Mouse (Mus musculus): Measurements from ENCODE around the gene Rasgef1b. TPM values are rescaled to one million over a fixed set of nuclear protein-coding genes. Genes with fewer than 3 reads are reported as not detected.

The Rasgef1b gene
- polyA plus RNA-seq, 1 experiment from 2014 or later = 12.0 TPM

DNA sequence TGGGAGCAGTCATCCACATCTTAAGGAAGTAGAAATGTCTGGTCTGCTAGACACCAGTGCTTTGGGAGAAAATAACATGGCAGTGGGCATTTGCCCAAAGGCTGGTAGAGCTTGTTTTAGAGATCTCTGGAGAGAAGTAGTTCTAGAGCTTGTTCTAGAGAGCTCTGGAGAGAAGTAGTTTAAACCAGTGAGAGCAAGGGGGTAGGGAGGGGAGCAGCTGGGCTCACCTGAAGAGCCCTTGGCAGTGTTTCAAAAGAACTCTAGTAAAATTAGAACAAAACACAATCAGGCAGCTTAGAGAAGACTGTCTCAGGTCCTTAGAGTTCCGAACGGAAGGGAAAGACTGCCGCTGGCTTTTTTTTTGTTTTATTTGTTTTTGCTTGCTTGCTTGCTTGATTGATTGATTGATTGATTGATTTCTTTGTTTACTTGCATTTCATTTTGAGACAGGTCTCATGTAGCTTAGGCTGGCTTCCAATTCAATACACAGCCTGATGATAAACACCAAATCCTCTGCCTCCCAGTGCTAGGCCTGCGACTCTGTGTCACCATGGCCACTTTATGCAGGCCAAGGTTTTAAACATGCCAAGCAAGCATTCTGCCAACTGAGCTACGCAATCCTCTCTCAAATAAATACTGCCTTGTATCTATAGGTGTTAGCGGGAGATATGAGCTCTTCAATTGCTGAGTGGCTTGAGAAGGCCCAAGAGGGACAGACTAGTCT is 466.5 kb downstream of the Rasgef1b start:
- Histone ChIP-seq H3K9me3 (no peaks in the 10 kb centered on the region), H3K4me3 (replicated peaks) (no peak overlapping the region), H3K4me1 (no peaks in the 10 kb centered on the region), H3K27me3 (replicated peaks) (no peaks in the 10 kb centered on the region), H3K27ac (no peak overlapping the region), H3K36me3 (no peaks in the 10 kb centered on the region), H3K9ac (no peak overlapping the region), H3K4me2 (no peak overlapping the region)
- 68% methylated on average over 6 of the region's 6 CpGs for WGBS
- no peak for ATAC-seq (ENCODE audit: insufficient read depth, low FRiP score, low read depth)

DNA sequence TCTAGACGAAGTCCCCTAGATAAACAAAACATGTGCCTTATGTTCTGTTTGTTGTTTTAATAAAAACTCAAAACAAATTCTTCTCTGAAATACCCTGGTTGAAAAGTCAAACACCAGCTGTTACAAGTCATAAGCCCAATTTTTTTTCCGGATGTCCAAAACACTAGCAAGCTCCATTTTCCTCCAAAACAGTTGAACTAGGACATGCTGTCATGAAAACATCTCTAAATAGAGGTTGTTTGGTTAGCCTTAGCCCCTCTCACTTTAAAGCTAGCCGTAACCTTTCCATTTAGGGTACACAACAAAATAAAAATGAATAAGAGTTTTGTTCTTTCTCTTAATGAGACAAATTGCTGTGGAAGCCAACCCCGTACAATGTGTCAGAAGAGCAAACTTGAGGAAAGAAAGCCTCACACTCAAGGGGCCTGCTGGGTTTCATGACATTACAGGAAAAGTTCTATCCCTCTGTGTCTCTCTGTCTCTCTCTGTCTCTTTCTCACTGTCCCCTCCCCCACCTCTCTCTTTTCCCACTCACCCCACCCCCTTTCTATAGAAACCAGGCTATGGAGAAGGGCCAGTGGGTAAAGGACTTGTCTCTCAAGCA is 467.6 kb downstream of the Rasgef1b start:
- no peaks in the 10 kb centered on the region for H3K27me3 ChIP-seq (replicated peaks)
- no peak for ATAC-seq (ENCODE audit: insufficient read depth, low FRiP score, low read depth)
- no peaks in the 10 kb centered on the region for H3K36me3 ChIP-seq
- no peak overlapping the region for H3K4me2 ChIP-seq
- no peaks in the 10 kb centered on the region for H3K9me3 ChIP-seq
- no peak overlapping the region for H3K4me3 ChIP-seq (replicated peaks)
- H3K4me1 ChIP-seq = no peaks in the 10 kb centered on the region
- no peak overlapping the region for H3K27ac ChIP-seq
- no peak overlapping the region for H3K9ac ChIP-seq
- 69% methylated on average over 4 of the region's 4 CpGs for WGBS

DNA sequence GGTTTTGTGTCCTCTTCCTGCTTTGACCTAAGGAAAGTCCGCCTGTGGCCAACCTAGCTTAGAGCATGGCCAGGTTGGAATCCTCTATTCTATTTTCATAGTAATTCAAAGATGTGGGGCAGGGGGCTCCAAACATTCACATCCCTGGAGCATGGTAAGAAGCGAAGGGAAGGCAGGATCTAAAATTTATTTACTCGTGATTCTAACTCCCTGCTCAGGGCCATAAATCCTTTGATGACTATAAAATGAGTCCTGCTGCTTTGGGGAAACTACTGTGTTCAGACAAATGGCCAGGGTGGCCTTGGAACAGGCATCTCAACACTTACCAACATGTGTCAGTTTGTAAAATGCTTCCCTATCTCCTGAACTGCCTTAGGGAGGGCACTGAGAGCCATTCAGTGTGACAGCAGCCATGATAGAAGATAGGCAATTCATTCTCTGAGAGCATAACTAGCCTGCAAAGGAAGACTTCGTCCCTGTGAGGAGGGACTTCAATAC is 470.8 kb downstream of the Rasgef1b start:
- WGBS = 63% methylated on average over 4 of the region's 4 CpGs
- H3K27me3 ChIP-seq (replicated peaks) = no peaks in the 10 kb centered on the region
- no peaks in the 10 kb centered on the region for H3K9me3 ChIP-seq
- H3K27ac ChIP-seq = no peak overlapping the region
- H3K4me3 ChIP-seq (replicated peaks) = no peak overlapping the region
- H3K36me3 ChIP-seq = no peaks in the 10 kb centered on the region
- H3K9ac ChIP-seq = no peak overlapping the region
- H3K4me2 ChIP-seq = no peak overlapping the region
- no peak for ATAC-seq (ENCODE audit: insufficient read depth, low FRiP score, low read depth)
- H3K4me1 ChIP-seq = no peaks in the 10 kb centered on the region

DNA sequence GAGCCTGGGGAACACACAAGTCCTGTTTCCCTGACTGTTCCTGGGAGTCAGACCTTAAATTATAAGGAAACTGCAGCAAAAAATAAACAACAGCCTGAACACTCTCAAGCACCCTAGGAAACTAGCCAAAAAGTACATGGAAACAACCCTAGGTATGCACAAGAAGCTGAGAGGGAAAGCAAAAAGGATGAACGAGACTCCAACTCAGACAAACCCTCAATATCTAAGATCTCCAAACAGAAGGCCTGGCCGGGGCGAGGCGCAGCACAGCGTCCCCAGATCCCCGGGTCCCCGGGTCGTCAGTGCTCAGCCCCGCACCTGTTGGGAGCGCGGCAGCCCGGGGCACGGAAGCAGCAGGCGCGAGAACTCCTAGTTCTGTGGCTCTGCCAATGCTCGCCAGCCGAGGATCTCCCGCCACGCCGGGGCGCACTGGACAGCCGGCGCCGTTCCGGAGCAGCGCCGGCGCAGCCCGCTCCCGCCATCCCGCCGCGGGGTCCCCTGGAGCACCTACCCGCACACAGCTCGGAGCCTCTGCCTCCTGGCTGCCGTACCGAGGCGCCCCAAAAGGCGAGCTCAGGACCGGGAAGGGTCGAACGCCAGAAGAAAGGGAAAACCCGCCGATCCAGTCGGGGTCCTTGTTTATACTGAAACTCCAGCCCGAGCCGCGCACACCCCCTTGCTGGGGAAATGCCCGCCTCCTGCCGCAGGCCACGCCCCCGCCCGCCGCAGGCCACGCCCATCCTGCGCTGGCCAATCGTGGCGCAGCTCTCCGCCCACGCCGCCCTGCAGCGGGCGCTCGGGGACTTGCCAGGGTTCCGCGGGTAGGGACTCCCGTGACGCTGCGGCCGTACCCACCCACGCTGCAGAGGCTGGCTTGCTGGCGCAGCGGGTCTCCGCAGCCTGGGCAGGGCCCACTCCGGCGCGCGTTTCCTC is 476.4 kb downstream of the Rasgef1b start:
- Histone ChIP-seq H3K36me3 (no peaks in the 10 kb centered on the region), H3K27me3 (replicated peaks) (no peaks in the 10 kb centered on the region), H3K4me1 (peaks cover 10% of the 10 kb centered on the region; the same call in 1 of the 2 replicates), H3K9me3 (no peaks in the 10 kb centered on the region), H3K9ac (peak overlapping the region; percentile 58), H3K4me3 (replicated peaks) (peak overlapping the region; percentile 77), H3K4me2 (peak overlapping the region; percentile 86), H3K27ac (peak overlapping the region; percentile 79)
- WGBS = under 1% methylated on average over 71 of the region's 78 CpGs
- ATAC-seq (ENCODE audit: insufficient read depth, low FRiP score, low read depth) = peak; percentile 92

DNA sequence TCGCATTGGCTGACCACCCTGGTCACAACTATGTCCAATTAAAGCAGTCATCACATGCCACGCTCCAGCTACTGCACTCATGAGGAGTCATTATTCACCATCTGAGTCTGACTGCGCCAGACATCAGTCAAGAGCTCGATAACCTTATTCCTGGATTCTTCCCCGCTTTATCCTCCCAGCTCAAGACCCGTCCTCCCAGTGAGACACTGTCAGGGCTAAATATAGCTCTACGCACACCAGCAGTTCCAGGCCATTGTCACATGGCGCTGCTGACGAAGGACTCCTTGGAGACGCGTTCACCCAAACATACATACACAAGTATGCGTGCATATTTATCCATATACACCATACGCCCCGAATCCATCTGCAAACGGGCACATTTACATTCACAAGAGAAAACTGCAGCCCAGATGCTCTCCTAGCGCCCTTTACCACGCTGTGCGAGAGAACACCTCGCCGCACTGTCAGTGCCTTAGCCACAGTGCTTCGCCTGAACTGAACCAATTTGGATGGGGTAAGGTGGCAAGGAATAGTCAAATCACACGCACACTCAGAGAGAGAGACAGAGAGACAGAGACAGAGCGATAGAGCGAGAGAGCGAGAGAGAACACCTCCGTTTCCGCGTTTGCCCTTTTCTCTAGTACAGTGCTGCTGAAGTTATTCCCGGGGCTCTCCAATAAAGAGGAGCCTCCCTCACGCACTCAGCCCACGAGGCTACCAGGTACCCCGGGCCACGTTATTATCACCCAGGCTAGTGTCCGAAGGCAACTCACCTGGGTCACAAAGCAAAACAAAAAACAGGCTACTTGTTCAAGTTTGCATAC is 477.3 kb downstream of the Rasgef1b start:
- H3K9me3 ChIP-seq = no peaks in the 10 kb centered on the region
- WGBS = 5% methylated on average over 34 of the region's 34 CpGs
- ATAC-seq (ENCODE audit: insufficient read depth, low FRiP score, low read depth) = no peak
- H3K4me3 ChIP-seq (replicated peaks) = peak overlapping the region; percentile 77
- peak overlapping the region; percentile 58 for H3K9ac ChIP-seq
- H3K27ac ChIP-seq = no peak overlapping the region
- H3K27me3 ChIP-seq (replicated peaks) = no peaks in the 10 kb centered on the region
- no peaks in the 10 kb centered on the region for H3K36me3 ChIP-seq
- peaks cover 10% of the 10 kb centered on the region; the same call in 1 of the 2 replicates for H3K4me1 ChIP-seq
- peak overlapping the region; percentile 86 for H3K4me2 ChIP-seq

DNA sequence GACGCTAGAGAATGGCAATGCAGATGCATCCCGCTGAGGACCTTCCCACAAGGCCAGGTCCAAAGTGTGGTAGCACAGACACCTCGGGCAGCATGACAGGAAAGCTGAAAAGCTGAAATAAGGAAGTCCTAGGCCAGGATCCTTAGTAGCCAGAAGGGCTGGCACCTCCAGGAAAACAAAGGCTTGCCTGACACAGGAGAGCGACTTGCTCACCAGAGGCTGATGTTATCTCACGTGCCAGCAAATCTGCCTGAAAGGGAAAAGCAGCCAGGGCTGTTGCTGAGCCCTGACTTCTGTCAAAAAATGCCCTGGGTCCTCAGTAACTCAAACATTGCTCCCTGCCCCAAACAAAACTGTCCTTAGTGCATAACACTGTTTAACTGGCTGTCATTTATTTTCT is 478.0 kb downstream of the Rasgef1b start:
- Histone ChIP-seq H3K27me3 (replicated peaks) (no peaks in the 10 kb centered on the region), H3K4me2 (peak overlapping the region; percentile 86), H3K4me1 (peaks cover 10% of the 10 kb centered on the region; the same call in 1 of the 2 replicates), H3K9me3 (no peaks in the 10 kb centered on the region), H3K4me3 (replicated peaks) (peak overlapping the region; percentile 77), H3K27ac (no peak overlapping the region), H3K36me3 (no peaks in the 10 kb centered on the region), H3K9ac (no peak overlapping the region)
- 37% methylated on average over 5 of the region's 5 CpGs for WGBS
- no peak for ATAC-seq (ENCODE audit: insufficient read depth, low FRiP score, low read depth)

DNA sequence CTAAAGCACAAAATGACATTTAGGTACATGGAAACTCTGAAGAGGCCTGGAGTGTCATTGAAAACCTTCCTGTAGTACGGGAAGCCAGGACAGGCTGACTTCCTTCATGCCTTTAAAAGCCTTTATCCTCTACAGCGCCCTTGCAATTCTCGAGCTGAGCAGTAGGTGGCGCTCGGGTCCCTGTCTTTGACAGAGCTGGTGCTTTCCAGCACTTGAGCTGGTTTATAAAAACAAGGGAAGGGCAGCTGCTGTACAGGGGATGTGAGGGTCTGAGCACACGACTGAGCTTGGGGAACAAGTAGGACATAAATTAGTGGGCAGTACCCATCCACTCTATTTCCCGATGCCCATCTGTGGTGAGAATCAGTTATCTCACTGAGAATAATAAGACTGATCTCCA is 480.4 kb downstream of the Rasgef1b start:
- H3K9me3 ChIP-seq = no peaks in the 10 kb centered on the region
- WGBS = 4% methylated on average over 7 of the region's 7 CpGs
- H3K27ac ChIP-seq = no peak overlapping the region
- no peak overlapping the region for H3K9ac ChIP-seq
- H3K4me1 ChIP-seq = peaks cover 10% of the 10 kb centered on the region; the same call in 1 of the 2 replicates
- no peaks in the 10 kb centered on the region for H3K36me3 ChIP-seq
- ATAC-seq (ENCODE audit: insufficient read depth, low FRiP score, low read depth) = no peak
- no peak overlapping the region for H3K4me2 ChIP-seq
- H3K4me3 ChIP-seq (replicated peaks) = no peak overlapping the region
- H3K27me3 ChIP-seq (replicated peaks) = no peaks in the 10 kb centered on the region

DNA sequence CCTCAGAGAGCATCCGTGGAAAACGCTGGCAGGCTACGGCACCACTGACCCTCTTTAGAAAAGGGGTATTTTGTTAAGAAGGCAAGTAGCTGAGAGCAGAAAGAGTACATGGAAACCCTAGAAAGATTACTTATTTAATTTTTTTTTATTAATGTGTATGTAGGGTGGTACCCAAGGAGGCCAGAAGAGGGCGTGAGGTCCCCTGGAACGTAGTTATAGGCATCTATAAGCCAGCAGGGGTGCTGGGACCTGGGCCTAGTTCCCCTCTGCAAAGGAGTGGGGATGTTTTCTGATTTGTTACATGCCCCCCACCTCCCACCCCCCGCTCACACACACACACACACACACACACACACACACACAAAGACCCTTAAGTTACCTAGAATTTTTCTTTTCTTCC is 480.9 kb downstream of the Rasgef1b start:
- Histone ChIP-seq H3K27me3 (replicated peaks) (no peaks in the 10 kb centered on the region), H3K9ac (no peak overlapping the region), H3K36me3 (no peaks in the 10 kb centered on the region), H3K4me2 (no peak overlapping the region), H3K4me1 (peaks cover 10% of the 10 kb centered on the region; the same call in 1 of the 2 replicates), H3K27ac (no peak overlapping the region), H3K4me3 (replicated peaks) (no peak overlapping the region), H3K9me3 (no peaks in the 10 kb centered on the region)
- ATAC-seq (ENCODE audit: insufficient read depth, low FRiP score, low read depth) = no peak
- WGBS = 94% methylated on average over 6 of the region's 6 CpGs

DNA sequence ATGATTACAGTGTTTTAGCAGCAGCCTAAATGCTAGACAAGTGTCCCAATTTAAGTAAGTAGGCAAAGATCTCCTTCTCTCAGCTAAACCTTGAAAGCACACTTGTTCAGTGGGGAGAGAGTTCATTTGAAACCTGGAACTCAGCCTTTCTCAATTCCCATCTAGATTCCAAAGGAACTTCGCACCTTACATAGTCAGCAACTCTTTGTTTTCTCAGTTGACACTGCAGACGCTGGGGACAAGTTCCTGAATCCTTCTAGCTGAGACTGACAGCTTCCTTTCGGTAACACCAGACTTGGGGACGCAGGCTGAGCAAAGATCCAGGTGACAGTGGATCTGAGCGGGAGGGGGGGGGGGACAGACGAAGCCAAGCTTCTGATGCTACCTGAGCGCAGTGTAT is 481.4 kb downstream of the Rasgef1b start:
- Histone ChIP-seq H3K4me2 (no peak overlapping the region), H3K27me3 (replicated peaks) (no peaks in the 10 kb centered on the region), H3K27ac (no peak overlapping the region), H3K4me1 (peaks cover 10% of the 10 kb centered on the region; the same call in 1 of the 2 replicates), H3K36me3 (no peaks in the 10 kb centered on the region), H3K9ac (no peak overlapping the region), H3K9me3 (no peaks in the 10 kb centered on the region), H3K4me3 (replicated peaks) (no peak overlapping the region)
- WGBS = 76% methylated on average over 7 of the region's 7 CpGs
- ATAC-seq (ENCODE audit: insufficient read depth, low FRiP score, low read depth) = no peak

DNA sequence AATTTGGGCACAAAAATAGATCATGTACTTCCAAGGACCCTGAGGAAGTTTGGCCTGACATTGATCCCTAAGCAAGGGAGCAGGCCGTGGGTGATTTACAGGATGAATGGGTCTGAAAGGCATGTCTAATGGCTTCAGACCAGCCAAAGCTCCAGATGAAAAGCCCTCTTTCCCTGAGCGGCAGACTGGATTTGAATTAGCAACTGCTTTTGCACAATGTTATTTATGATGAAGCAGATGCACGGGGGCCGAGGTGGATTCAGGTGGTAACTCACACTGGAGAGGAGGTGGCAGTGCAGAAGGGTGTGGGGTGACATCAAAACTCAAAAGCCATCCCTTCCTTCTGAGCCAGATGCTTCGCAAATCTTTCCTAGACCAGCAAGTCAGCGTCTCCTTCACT is 481.9 kb downstream of the Rasgef1b start:
- Histone ChIP-seq H3K4me1 (peaks cover 10% of the 10 kb centered on the region; the same call in 1 of the 2 replicates), H3K27me3 (replicated peaks) (no peaks in the 10 kb centered on the region), H3K27ac (no peak overlapping the region), H3K9ac (no peak overlapping the region), H3K4me3 (replicated peaks) (no peak overlapping the region), H3K4me2 (no peak overlapping the region), H3K36me3 (no peaks in the 10 kb centered on the region), H3K9me3 (no peaks in the 10 kb centered on the region)
- ATAC-seq (ENCODE audit: insufficient read depth, low FRiP score, low read depth) = no peak
- 65% methylated on average over 6 of the region's 6 CpGs for WGBS
